Mouse (Mus musculus): ENCODE results near the gene Clec2g. TPM values are rescaled to one million over a fixed set of nuclear protein-coding genes. Genes with fewer than 3 reads are reported as not detected.

Clec2g gene
- polyA plus RNA-seq, 2 experiments: not detected

- Histone ChIP-seq H3K36me3 (replicated peaks; ENCODE audit: control insufficient read depth, insufficient read depth, low read depth) (no peaks in the 10 kb centered on the region), H3K27me3 (ENCODE audit: control insufficient read depth, insufficient read depth, low read length) (no peaks in the 10 kb centered on the region), H3K9me3 (ENCODE audit: control insufficient read depth, low read length) (no peaks in the 10 kb centered on the region), H3K9ac (replicated peaks) (no peak overlapping the region; the same call in 1 of the 2 replicates), H3K4me1 (replicated peaks; ENCODE audit: control insufficient read depth in 2 of 2, insufficient read depth in 2 of 2, low read length in 1 of 2) (peaks cover 11 to 14% of the 10 kb centered on the region in 2 experiments), H3K4me2 (ENCODE audit: low read depth) (peak overlapping the region; percentile 61), H3K27ac (no peak overlapping the region), H3K4me3 (ENCODE audit: insufficient read depth in 1 of 2, low read depth in 2 of 2, low read length in 2 of 2) (no peak overlapping the region)
- ATAC-seq (ENCODE audit: insufficient read depth): peak; percentile 25
- no peak for DNase-seq (ENCODE audit: low read depth in 3 of 3, low spot score in 3 of 3)
- TF ChIP-seq EP300 (IDR thresholded peaks at IDR 0.05; ENCODE audit: low read depth) (no peak), CTCF (IDR thresholded peaks at IDR 0.05; ENCODE audit: low read depth) (no peak)
- 58% methylated on average over 7 of the region's 7 CpGs for whole genome bisulfite sequencing (ENCODE audit: insufficient replicate concordance)
These were observed 61.3 kb downstream of the Clec2g start for GRCm38 (mm10) chr6:128995250-128996053.

GRCm38 (mm10) chr6:128996054-128996767 is 62.0 kb downstream of the Clec2g start:
- H3K27ac ChIP-seq: no peak overlapping the region; the same call in 1 of the 2 replicates
- WGBS (ENCODE audit: insufficient replicate concordance): 27% methylated on average over 3 of the region's 3 CpGs
- H3K9ac ChIP-seq (replicated peaks): peak overlapping the region; percentile 52

GRCm38 (mm10) chr6:128996768-128997442 is 62.7 kb downstream of the Clec2g start:
- H3K9me3 ChIP-seq (ENCODE audit: control insufficient read depth, low read length): no peaks in the 10 kb centered on the region
- DNase-seq (ENCODE audit: low read depth in 3 of 3, low spot score in 3 of 3) (peak in 1 of 3 experiments; percentile 16), ATAC-seq (ENCODE audit: insufficient read depth) (peak; percentile 78)
- peak overlapping the region; percentile 29 to 33; a peak in 3 of 4 replicates for H3K4me3 ChIP-seq (ENCODE audit: insufficient read depth in 1 of 2, low read depth in 2 of 2, low read length in 2 of 2)
- TF ChIP-seq EP300 (IDR thresholded peaks at IDR 0.05; ENCODE audit: low read depth): no peak
- TF ChIP-seq CTCF (IDR thresholded peaks at IDR 0.05; ENCODE audit: low read depth): no peak
- H3K36me3 ChIP-seq (replicated peaks; ENCODE audit: control insufficient read depth, insufficient read depth, low read depth): no peaks in the 10 kb centered on the region
- peak overlapping the region; percentile 61 for H3K4me2 ChIP-seq (ENCODE audit: low read depth)
- peak overlapping the region; percentile 52 for H3K9ac ChIP-seq (replicated peaks)
- no peak overlapping the region; the same call in 1 of the 2 replicates for H3K27ac ChIP-seq
- H3K27me3 ChIP-seq (ENCODE audit: control insufficient read depth, insufficient read depth, low read length): no peaks in the 10 kb centered on the region
- H3K4me1 ChIP-seq (replicated peaks; ENCODE audit: control insufficient read depth in 2 of 2, insufficient read depth in 2 of 2, low read length in 1 of 2): peaks cover 11 to 14% of the 10 kb centered on the region in 2 experiments
- WGBS (ENCODE audit: insufficient replicate concordance): 37% methylated on average over 13 of the region's 13 CpGs

More at GRCm38 (mm10) chr6:128996054-128996767, 62.0 kb downstream of the Clec2g start:
- Histone ChIP-seq H3K9me3 (ENCODE audit: control insufficient read depth, low read length) (no peaks in the 10 kb centered on the region), H3K27me3 (ENCODE audit: control insufficient read depth, insufficient read depth, low read length) (no peaks in the 10 kb centered on the region), H3K4me3 (ENCODE audit: insufficient read depth in 1 of 2, low read depth in 2 of 2, low read length in 2 of 2) (peak overlapping the region; percentile 29 to 33; a peak in 3 of 4 replicates), H3K36me3 (replicated peaks; ENCODE audit: control insufficient read depth, insufficient read depth, low read depth) (no peaks in the 10 kb centered on the region), H3K4me1 (replicated peaks; ENCODE audit: control insufficient read depth in 2 of 2, insufficient read depth in 2 of 2, low read length in 1 of 2) (peaks cover 11 to 14% of the 10 kb centered on the region in 2 experiments), H3K4me2 (ENCODE audit: low read depth) (peak overlapping the region; percentile 61)
- peak; percentile 53 for ATAC-seq (ENCODE audit: insufficient read depth)
- TF ChIP-seq EP300 (IDR thresholded peaks at IDR 0.05; ENCODE audit: low read depth) (no peak), CTCF (IDR thresholded peaks at IDR 0.05; ENCODE audit: low read depth) (no peak)
- DNase-seq (ENCODE audit: low read depth in 3 of 3, low spot score in 3 of 3): no peak

- DNase-seq (ENCODE audit: low read depth in 3 of 3, low spot score in 3 of 3) (no peak), ATAC-seq (ENCODE audit: insufficient read depth) (no peak)
- no peak overlapping the region for H3K4me3 ChIP-seq (ENCODE audit: insufficient read depth in 1 of 2, low read depth in 2 of 2, low read length in 2 of 2)
- H3K4me2 ChIP-seq (ENCODE audit: low read depth): no peak overlapping the region
- H3K36me3 ChIP-seq (replicated peaks; ENCODE audit: control insufficient read depth, insufficient read depth, low read depth): no peaks in the 10 kb centered on the region
- no peaks in the 10 kb centered on the region for H3K27me3 ChIP-seq (ENCODE audit: control insufficient read depth, insufficient read depth, low read length)
- no peak overlapping the region for H3K9ac ChIP-seq (replicated peaks)
- TF ChIP-seq EP300 (IDR thresholded peaks at IDR 0.05; ENCODE audit: low read depth): no peak
- WGBS (ENCODE audit: insufficient replicate concordance): 62% methylated on average over 2 of the region's 2 CpGs
- peaks cover 8 to 9% of the 10 kb centered on the region in 2 experiments for H3K4me1 ChIP-seq (replicated peaks; ENCODE audit: control insufficient read depth in 2 of 2, insufficient read depth in 2 of 2, low read length in 1 of 2)
- H3K9me3 ChIP-seq (ENCODE audit: control insufficient read depth, low read length): no peaks in the 10 kb centered on the region
- H3K27ac ChIP-seq: no peak overlapping the region
These were observed 67.2 kb downstream of the Clec2g start for GRCm38 (mm10) chr6:129001392-129001791.
